Mouse (Mus musculus): ENCODE data around the gene Gm13279. TPM values are rescaled to one million over a fixed set of nuclear protein-coding genes. Genes with fewer than 3 reads are reported as not detected.
"Not testable (repeated sequence)": the region's sequence is repeated elsewhere in the genome, so short reads cannot be mapped to it uniquely, and the experiment has no call there.

Gm13279 gene
- polyA plus RNA-seq, 1 experiment from 2014 or later, result not detected

DNA sequence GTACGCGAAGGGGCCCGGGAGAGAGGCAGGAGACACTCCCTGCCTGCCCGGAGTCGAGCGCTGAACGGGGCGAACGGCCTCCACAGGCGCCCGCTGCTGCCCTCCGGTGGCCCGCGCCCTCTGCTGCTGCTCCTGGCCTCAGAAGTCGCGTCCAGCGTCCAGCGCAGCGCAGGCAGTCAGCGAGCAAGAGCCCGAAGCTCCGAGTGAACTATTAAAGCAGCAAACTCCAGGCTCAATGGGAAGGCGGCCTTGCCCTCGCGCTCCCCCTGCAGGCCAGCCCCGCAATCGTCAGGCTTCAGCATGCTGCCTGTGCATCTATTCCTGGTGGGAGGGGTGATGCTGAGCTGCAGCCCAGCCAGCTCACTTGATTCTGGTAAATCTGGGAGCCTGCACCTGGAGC, 11.8 kb upstream of the Gm13279 start, which contains the start of gene Gm13276:
TSS of gene Gm13276 (plus strand) at position 301 of the 400 bp plus-strand sequence.
- not testable (repeated sequence) for H3K9me3 ChIP-seq (replicated peaks; ENCODE audit: control insufficient read depth, low read length); H3K4me1 ChIP-seq (ENCODE audit: control insufficient read depth, insufficient read depth, low read length); H3K4me3 ChIP-seq (ENCODE audit: low read depth, low read length); H3K4me2 ChIP-seq; H3K36me3 ChIP-seq (ENCODE audit: control insufficient read depth, insufficient read depth, low read length); H3K27ac ChIP-seq (ENCODE audit: low read depth, low read length); H3K9ac ChIP-seq (ENCODE audit: low read depth, low read length); ATAC-seq (replicated peaks; ENCODE audit: insufficient number of reproducible peaks, low FRiP score, low TSS enrichment); H3K27me3 ChIP-seq (ENCODE audit: control insufficient read depth, insufficient read depth, low read length)
- no CpG with 5 or more reads among the region's 27 CpGs for WGBS (ENCODE audit: insufficient replicate concordance)

DNA sequence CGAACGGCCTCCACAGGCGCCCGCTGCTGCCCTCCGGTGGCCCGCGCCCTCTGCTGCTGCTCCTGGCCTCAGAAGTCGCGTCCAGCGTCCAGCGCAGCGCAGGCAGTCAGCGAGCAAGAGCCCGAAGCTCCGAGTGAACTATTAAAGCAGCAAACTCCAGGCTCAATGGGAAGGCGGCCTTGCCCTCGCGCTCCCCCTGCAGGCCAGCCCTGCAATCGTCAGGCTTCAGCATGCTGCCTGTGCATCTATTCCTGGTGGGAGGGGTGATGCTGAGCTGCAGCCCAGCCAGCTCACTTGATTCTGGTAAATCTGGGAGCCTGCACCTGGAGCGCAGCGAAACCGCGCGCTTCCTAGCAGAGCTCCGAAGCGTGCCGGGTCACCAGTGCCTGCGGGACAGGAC, 8.8 kb upstream of the Gm13279 start, which contains the start of gene Gm13277:
TSS of gene Gm13277 (plus strand) at position 231 of the 400 bp plus-strand sequence.
- H3K4me3 ChIP-seq (ENCODE audit: low read depth, low read length); H3K9me3 ChIP-seq (replicated peaks; ENCODE audit: control insufficient read depth, low read length); H3K9ac ChIP-seq (ENCODE audit: low read depth, low read length); ATAC-seq (replicated peaks; ENCODE audit: insufficient number of reproducible peaks, low FRiP score, low TSS enrichment); H3K4me2 ChIP-seq; H3K27ac ChIP-seq (ENCODE audit: low read depth, low read length); H3K27me3 ChIP-seq (ENCODE audit: control insufficient read depth, insufficient read depth, low read length); H3K36me3 ChIP-seq (ENCODE audit: control insufficient read depth, insufficient read depth, low read length); H3K4me1 ChIP-seq (ENCODE audit: control insufficient read depth, insufficient read depth, low read length): not testable (repeated sequence)
- WGBS (ENCODE audit: insufficient replicate concordance), result 0% methylated on average over 3 of the region's 28 CpGs

DNA sequence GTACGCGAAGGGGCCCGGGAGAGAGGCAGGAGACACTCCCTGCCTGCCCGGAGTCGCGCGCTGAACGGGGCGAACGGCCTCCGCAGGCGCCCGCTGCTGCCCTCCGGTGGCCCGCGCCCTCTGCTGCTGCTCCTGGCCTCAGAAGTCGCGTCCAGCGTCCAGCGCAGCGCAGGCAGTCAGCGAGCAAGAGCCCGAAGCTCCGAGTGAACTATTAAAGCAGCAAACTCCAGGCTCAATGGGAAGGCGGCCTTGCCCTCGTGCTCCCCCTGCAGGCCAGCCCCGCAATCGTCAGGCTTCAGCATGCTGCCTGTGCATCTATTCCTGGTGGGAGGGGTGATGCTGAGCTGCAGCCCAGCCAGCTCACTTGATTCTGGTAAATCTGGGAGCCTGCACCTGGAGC, 5.9 kb upstream of the Gm13279 start, which contains the start of gene Gm13278:
TSS of gene Gm13278 (plus strand) at position 301 of the 400 bp plus-strand sequence.
- H3K9ac ChIP-seq (ENCODE audit: low read depth, low read length); H3K4me1 ChIP-seq (ENCODE audit: control insufficient read depth, insufficient read depth, low read length); ATAC-seq (replicated peaks; ENCODE audit: insufficient number of reproducible peaks, low FRiP score, low TSS enrichment); H3K9me3 ChIP-seq (replicated peaks; ENCODE audit: control insufficient read depth, low read length); H3K27ac ChIP-seq (ENCODE audit: low read depth, low read length); H3K4me3 ChIP-seq (ENCODE audit: low read depth, low read length); H3K4me2 ChIP-seq; H3K27me3 ChIP-seq (ENCODE audit: control insufficient read depth, insufficient read depth, low read length); H3K36me3 ChIP-seq (ENCODE audit: control insufficient read depth, insufficient read depth, low read length): not testable (repeated sequence)
- no CpG with 5 or more reads among the region's 28 CpGs for WGBS (ENCODE audit: insufficient replicate concordance)

DNA sequence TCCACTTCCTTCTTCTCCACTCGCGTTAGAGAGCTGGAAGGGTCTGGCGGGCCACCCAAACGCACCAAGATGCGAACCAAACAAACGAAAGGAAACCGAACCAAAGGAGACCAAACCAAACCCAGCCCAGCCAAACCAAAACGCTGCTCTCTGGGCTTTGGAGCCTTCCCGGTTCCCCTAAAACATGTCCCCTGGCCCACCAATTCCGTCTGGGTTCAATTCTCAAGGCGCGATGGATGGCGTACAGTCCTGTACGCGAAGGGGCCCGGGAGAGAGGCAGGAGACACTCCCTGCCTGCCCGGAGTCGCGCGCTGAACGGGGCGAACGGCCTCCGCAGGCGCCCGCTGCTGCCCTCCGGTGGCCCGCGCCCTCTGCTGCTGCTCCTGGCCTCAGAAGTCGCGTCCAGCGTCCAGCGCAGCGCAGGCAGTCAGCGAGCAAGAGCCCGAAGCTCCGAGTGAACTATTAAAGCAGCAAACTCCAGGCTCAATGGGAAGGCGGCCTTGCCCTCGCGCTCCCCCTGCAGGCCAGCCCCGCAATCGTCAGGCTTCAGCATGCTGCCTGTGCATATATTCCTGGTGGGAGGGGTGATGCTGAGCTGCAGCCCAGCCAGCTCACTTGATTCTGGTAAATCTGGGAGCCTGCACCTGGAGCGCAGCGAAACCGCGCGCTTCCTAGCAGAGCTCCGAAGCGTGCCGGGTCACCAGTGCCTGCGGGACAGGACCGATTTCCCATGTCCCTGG, 3.1 kb upstream of the Gm13279 start, which contains the start of gene Gm13275:
TSS of gene Gm13275 (plus strand) at position 552 of the 740 bp plus-strand sequence.
- not testable (repeated sequence) for H3K36me3 ChIP-seq (ENCODE audit: control insufficient read depth, insufficient read depth, low read length); H3K27me3 ChIP-seq (ENCODE audit: control insufficient read depth, insufficient read depth, low read length); H3K27ac ChIP-seq (ENCODE audit: low read depth, low read length); H3K4me2 ChIP-seq; H3K4me3 ChIP-seq (ENCODE audit: low read depth, low read length); ATAC-seq (replicated peaks; ENCODE audit: insufficient number of reproducible peaks, low FRiP score, low TSS enrichment); H3K4me1 ChIP-seq (ENCODE audit: control insufficient read depth, insufficient read depth, low read length); H3K9me3 ChIP-seq (replicated peaks; ENCODE audit: control insufficient read depth, low read length); H3K9ac ChIP-seq (ENCODE audit: low read depth, low read length)
- WGBS (ENCODE audit: insufficient replicate concordance), result 0% methylated on average over 11 of the region's 52 CpGs

- H3K4me1 ChIP-seq (ENCODE audit: control insufficient read depth, insufficient read depth, low read length); H3K4me3 ChIP-seq (ENCODE audit: low read depth, low read length); H3K9me3 ChIP-seq (replicated peaks; ENCODE audit: control insufficient read depth, low read length); H3K27me3 ChIP-seq (ENCODE audit: control insufficient read depth, insufficient read depth, low read length); ATAC-seq (replicated peaks; ENCODE audit: insufficient number of reproducible peaks, low FRiP score, low TSS enrichment); H3K9ac ChIP-seq (ENCODE audit: low read depth, low read length); H3K36me3 ChIP-seq (ENCODE audit: control insufficient read depth, insufficient read depth, low read length); H3K27ac ChIP-seq (ENCODE audit: low read depth, low read length); H3K4me2 ChIP-seq: not testable (repeated sequence)
- 13% methylated on average over 3 of the region's 7 CpGs for WGBS (ENCODE audit: insufficient replicate concordance)
Measured at GRCm38 (mm10) chr4:88799365-88799764, 2.2 kb downstream of the Gm13279 start, which contains the start of gene Gm13285. Gene Gm13285 (plus strand): TSS chr4:88799665.

GRCm38 (mm10) chr4:88802954-88803353, 5.8 kb downstream of the Gm13279 start, which contains the start of gene Gm13287:
Gene Gm13287 (plus strand): TSS chr4:88803254.
- not testable (repeated sequence) for H3K4me3 ChIP-seq (ENCODE audit: low read depth, low read length); H3K27me3 ChIP-seq (ENCODE audit: control insufficient read depth, insufficient read depth, low read length); H3K27ac ChIP-seq (ENCODE audit: low read depth, low read length); H3K4me1 ChIP-seq (ENCODE audit: control insufficient read depth, insufficient read depth, low read length); H3K9me3 ChIP-seq (replicated peaks; ENCODE audit: control insufficient read depth, low read length); ATAC-seq (replicated peaks; ENCODE audit: insufficient number of reproducible peaks, low FRiP score, low TSS enrichment); H3K9ac ChIP-seq (ENCODE audit: low read depth, low read length); H3K36me3 ChIP-seq (ENCODE audit: control insufficient read depth, insufficient read depth, low read length)
- no CpG with 5 or more reads among the region's 29 CpGs for WGBS (ENCODE audit: insufficient replicate concordance)
- H3K4me2 ChIP-seq, result peak within 1 kb of the TSS; percentile 27; the same call in 1 of the 2 replicates

DNA sequence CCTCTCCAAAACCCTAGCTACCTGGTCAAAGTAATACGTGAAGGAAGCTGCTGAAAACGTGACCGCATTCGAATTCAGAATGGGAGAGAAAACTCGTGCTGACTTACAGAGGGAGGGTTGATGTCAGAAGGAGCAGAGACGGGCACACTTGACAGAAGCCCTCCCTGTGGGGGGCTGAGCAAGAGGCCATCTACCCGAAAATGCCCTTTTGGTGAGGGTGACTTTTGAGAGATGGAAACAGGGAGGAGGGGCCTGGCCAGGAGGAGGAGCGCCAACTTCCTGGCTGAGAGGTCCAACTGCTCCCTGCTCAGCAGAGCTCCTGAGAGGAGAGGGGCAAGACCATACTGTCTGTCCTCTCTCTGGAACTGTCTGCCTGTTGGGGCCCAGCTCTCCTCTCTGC, 8.0 kb downstream of the Gm13279 start, which contains the start of gene Gm13288:
TSS of gene Gm13288 (plus strand) at position 301 of the 400 bp plus-strand sequence.
- H3K4me2 ChIP-seq, result peak within 1 kb of the TSS; percentile 32; the same call in 1 of the 2 replicates
- not testable (repeated sequence) for H3K4me3 ChIP-seq (ENCODE audit: low read depth, low read length)

DNA sequence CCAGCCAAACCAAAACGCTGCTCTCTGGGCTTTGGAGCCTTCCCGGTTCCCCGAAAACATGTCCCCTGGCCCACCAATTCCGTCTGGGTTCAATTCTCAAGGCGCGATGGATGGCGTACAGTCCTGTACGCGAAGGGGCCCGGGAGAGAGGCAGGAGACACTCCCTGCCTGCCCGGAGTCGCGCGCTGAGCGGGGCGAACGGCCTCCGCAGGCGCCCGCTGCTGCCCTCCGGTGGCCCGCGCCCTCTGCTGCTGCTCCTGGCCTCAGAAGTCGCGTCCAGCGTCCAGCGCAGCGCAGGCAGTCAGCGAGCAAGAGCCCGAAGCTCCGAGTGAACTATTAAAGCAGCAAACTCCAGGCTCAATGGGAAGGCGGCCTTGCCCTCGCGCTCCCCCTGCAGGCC, 8.6 kb downstream of the Gm13279 start:
- peak overlapping the region; percentile 32; the same call in 1 of the 2 replicates for H3K4me2 ChIP-seq
- not testable (repeated sequence) for H3K4me1 ChIP-seq (ENCODE audit: control insufficient read depth, insufficient read depth, low read length); H3K27ac ChIP-seq (ENCODE audit: low read depth, low read length); H3K4me3 ChIP-seq (ENCODE audit: low read depth, low read length); H3K27me3 ChIP-seq (ENCODE audit: control insufficient read depth, insufficient read depth, low read length); H3K9me3 ChIP-seq (replicated peaks; ENCODE audit: control insufficient read depth, low read length); ATAC-seq (replicated peaks; ENCODE audit: insufficient number of reproducible peaks, low FRiP score, low TSS enrichment); H3K36me3 ChIP-seq (ENCODE audit: control insufficient read depth, insufficient read depth, low read length); H3K9ac ChIP-seq (ENCODE audit: low read depth, low read length)
- WGBS (ENCODE audit: insufficient replicate concordance), result 1% methylated on average over 10 of the region's 34 CpGs

More for the DNA sequence above, 8.0 kb downstream of the Gm13279 start, which contains the start of gene Gm13288:
- not testable (repeated sequence) for H3K36me3 ChIP-seq (ENCODE audit: control insufficient read depth, insufficient read depth, low read length); H3K9me3 ChIP-seq (replicated peaks; ENCODE audit: control insufficient read depth, low read length); H3K27ac ChIP-seq (ENCODE audit: low read depth, low read length); ATAC-seq (replicated peaks; ENCODE audit: insufficient number of reproducible peaks, low FRiP score, low TSS enrichment); H3K4me1 ChIP-seq (ENCODE audit: control insufficient read depth, insufficient read depth, low read length); H3K9ac ChIP-seq (ENCODE audit: low read depth, low read length); H3K27me3 ChIP-seq (ENCODE audit: control insufficient read depth, insufficient read depth, low read length)
- WGBS (ENCODE audit: insufficient replicate concordance), result no CpG with 5 or more reads among the region's 8 CpGs

Measured in heart, embryonic 11.5 days (tissue).